Mouse (Mus musculus): ENCODE results near the gene Dnmt3l. TPM values are rescaled to one million over a fixed set of nuclear protein-coding genes. Genes with fewer than 3 reads are reported as not detected.
"Not testable (repeated sequence)": the region's sequence is repeated elsewhere in the genome, so short reads cannot be mapped to it uniquely, and the experiment has no call there.

Dnmt3l gene
- polyA plus RNA-seq, 2 experiments, result 0.08 TPM; not detected in 1

DNA sequence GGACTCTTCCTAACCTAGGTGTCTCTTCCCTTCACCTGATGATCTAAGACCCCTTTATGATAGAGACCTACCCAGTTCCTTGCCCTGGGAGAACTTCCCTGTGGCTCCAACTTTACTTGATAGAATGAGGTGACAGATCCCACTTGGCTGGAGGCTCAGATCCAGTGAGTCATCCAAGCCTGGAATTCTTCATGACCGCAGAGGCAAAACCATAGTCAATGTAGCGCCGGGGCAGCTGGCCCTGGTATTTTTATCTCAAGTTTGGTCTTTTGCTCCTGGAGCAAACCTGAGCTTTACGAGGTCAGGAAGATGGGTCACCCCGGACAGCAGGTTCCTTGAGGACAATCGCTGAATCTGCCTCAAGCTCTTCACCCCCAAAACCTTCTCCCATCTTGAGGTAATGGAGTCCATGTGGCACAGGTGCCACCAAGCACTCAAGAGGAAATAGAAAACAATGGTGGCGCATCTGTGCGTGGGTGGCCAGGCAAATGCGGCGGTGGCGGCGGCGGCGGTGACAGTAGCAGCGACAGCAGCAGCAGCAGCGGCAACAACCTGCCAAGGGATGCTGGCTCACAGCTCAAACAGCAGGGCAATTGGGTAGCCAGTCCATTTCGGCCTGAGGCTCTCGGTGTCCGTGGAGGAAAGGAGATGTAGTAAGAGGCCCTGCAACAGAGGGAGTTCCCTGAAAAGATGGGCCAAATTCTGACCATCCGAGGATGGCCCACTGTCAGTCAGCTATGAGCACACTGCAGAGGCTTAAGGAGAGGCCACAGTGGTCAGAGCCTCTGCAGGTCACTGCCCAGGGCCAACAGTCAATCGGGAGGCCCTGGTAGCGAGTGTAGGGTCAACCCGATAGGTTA lies 50.3 kb downstream of the Dnmt3l start:
- Histone ChIP-seq H3K27me3 (ENCODE audit: control insufficient read depth, insufficient read depth, low read length) (no peaks in the 10 kb centered on the region), H3K4me2 (ENCODE audit: low read depth) (no peak overlapping the region), H3K4me3 (ENCODE audit: insufficient read depth in 1 of 2, low read depth in 2 of 2, low read length in 2 of 2) (no peak overlapping the region), H3K36me3 (replicated peaks; ENCODE audit: control insufficient read depth, insufficient read depth, low read depth) (no peaks in the 10 kb centered on the region), H3K9ac (replicated peaks) (no peak overlapping the region), H3K4me1 (replicated peaks; ENCODE audit: control insufficient read depth in 2 of 2, insufficient read depth in 2 of 2, low read length in 1 of 2) (no peaks in the 10 kb centered on the region), H3K27ac (no peak overlapping the region), H3K9me3 (ENCODE audit: control insufficient read depth, low read length) (no peaks in the 10 kb centered on the region)
- no peak for DNase-seq (ENCODE audit: low read depth in 3 of 3, low spot score in 3 of 3)
- ATAC-seq (ENCODE audit: insufficient read depth), result no peak
- TF ChIP-seq CTCF (IDR thresholded peaks at IDR 0.05; ENCODE audit: low read depth) (no peak), EP300 (IDR thresholded peaks at IDR 0.05; ENCODE audit: low read depth) (no peak)
- 65% methylated on average over 23 of the region's 23 CpGs for WGBS (ENCODE audit: insufficient replicate concordance)

DNA sequence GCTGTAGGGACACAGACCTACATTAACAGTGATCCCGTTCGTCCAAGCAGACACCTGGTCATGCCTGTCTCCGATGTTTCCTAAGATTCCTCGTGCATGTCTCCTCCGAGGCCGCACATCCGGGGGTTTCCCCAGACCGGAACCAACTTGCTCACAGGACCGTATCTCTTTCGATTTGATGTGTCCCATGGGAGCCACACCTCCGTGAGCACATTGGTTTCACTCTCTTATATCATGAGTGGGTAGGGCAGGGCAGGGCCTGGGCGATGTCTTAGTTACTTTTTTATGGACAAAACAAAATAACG lies 50.9 kb downstream of the Dnmt3l start:
- Histone ChIP-seq H3K27ac (no peak overlapping the region), H3K9ac (replicated peaks) (no peak overlapping the region), H3K4me1 (replicated peaks; ENCODE audit: control insufficient read depth in 2 of 2, insufficient read depth in 2 of 2, low read length in 1 of 2) (no peaks in the 10 kb centered on the region), H3K4me3 (ENCODE audit: insufficient read depth in 1 of 2, low read depth in 2 of 2, low read length in 2 of 2) (no peak overlapping the region), H3K4me2 (ENCODE audit: low read depth) (no peak overlapping the region), H3K36me3 (replicated peaks; ENCODE audit: control insufficient read depth, insufficient read depth, low read depth) (no peaks in the 10 kb centered on the region), H3K27me3 (ENCODE audit: control insufficient read depth, insufficient read depth, low read length) (no peaks in the 10 kb centered on the region), H3K9me3 (ENCODE audit: control insufficient read depth, low read length) (no peaks in the 10 kb centered on the region)
- 71% methylated on average over 13 of the region's 13 CpGs for WGBS (ENCODE audit: insufficient replicate concordance)
- no peak for DNase-seq (ENCODE audit: low read depth in 3 of 3, low spot score in 3 of 3)
- ATAC-seq (ENCODE audit: insufficient read depth), result no peak
- TF ChIP-seq EP300 (IDR thresholded peaks at IDR 0.05; ENCODE audit: low read depth), result no peak
- no peak for TF ChIP-seq CTCF (IDR thresholded peaks at IDR 0.05; ENCODE audit: low read depth)

DNA sequence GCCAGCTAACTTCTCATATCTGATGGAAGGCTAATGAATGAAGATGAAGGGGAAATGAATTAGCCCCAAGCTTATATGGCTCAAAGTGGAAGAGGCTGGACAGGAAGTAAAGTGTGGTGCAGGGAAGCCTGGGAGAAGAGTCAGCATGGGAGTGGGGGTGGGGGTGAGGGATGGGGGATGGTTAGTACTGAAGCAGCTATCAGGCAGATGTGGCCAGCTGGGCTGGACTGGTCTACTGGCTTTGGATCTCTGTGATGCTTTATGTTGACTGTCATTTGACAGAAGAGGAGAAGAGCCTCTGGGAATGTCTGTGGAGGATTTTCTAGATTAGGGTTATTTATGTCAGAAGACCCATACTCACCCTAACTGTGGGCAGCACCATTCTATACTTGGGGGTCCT lies 53.5 kb downstream of the Dnmt3l start:
- H3K4me3 ChIP-seq (ENCODE audit: insufficient read depth in 1 of 2, low read depth in 2 of 2, low read length in 2 of 2), result no peak overlapping the region
- H3K27me3 ChIP-seq (ENCODE audit: control insufficient read depth, insufficient read depth, low read length), result no peaks in the 10 kb centered on the region
- no peak overlapping the region for H3K9ac ChIP-seq (replicated peaks)
- H3K4me2 ChIP-seq (ENCODE audit: low read depth), result no peak overlapping the region
- DNase-seq (ENCODE audit: low read depth in 3 of 3, low spot score in 3 of 3) (no peak), ATAC-seq (ENCODE audit: insufficient read depth) (no peak)
- H3K36me3 ChIP-seq (replicated peaks; ENCODE audit: control insufficient read depth, insufficient read depth, low read depth), result no peaks in the 10 kb centered on the region
- H3K9me3 ChIP-seq (ENCODE audit: control insufficient read depth, low read length), result no peaks in the 10 kb centered on the region
- no peak overlapping the region for H3K27ac ChIP-seq
- TF ChIP-seq EP300 (IDR thresholded peaks at IDR 0.05; ENCODE audit: low read depth) (no peak), CTCF (IDR thresholded peaks at IDR 0.05; ENCODE audit: low read depth) (no peak)
- H3K4me1 ChIP-seq (replicated peaks; ENCODE audit: control insufficient read depth in 2 of 2, insufficient read depth in 2 of 2, low read length in 1 of 2), result no peaks in the 10 kb centered on the region

DNA sequence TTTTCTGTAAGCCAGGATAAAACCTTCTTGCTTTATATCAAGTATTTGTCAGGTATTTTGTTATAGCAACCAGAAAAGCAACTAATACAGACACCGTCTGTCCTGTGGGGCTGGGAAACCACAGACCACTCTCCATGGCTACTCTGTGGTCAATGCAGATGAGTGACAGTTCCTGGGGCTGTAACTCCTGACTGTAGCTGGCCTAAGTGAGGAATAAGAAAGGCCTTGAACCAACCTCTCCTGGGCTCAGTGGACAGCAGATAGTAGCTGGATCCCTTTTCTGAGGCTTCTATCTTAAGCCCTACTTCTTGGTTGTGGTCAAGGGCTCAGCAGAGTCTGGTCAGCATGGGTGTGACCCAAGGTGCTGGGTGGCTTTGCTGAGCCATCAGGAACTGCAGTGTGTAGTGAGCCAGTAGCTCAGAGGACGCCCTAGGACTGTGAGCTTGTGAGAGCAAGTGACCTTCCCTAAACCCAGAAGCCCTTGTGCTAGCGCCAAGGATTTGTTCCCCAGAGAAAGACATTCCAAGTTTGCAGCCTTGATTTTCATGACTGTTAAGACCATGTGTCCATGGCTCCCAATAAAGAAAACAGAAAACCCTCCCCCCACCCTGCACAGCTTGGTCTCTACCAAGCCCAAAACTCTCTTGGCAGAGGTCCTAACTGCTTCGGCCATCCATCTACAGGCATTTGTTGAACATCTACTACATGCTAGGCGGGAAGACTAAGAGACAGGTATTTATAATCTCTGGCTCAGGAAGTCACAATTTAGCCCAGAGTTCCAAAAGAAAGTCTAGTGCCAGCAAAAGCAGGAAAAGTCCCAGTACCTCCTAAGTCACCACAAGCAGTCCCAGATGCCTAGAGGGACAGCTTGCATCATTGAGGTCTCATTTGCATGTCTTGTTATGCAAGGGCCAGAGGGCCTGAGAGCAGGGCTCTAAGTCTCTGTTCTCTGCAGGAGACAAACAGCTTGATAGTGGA lies 54.5 kb downstream of the Dnmt3l start:
- DNase-seq (ENCODE audit: low read depth in 3 of 3, low spot score in 3 of 3), result no peak
- no peak overlapping the region for H3K9ac ChIP-seq (replicated peaks)
- H3K27me3 ChIP-seq (ENCODE audit: control insufficient read depth, insufficient read depth, low read length), result no peaks in the 10 kb centered on the region
- TF ChIP-seq EP300 (IDR thresholded peaks at IDR 0.05; ENCODE audit: low read depth) (no peak), CTCF (IDR thresholded peaks at IDR 0.05; ENCODE audit: low read depth) (no peak)
- no peaks in the 10 kb centered on the region for H3K4me1 ChIP-seq (replicated peaks; ENCODE audit: control insufficient read depth in 2 of 2, insufficient read depth in 2 of 2, low read length in 1 of 2)
- H3K36me3 ChIP-seq (replicated peaks; ENCODE audit: control insufficient read depth, insufficient read depth, low read depth), result no peaks in the 10 kb centered on the region
- no peak for ATAC-seq (ENCODE audit: insufficient read depth)
- WGBS (ENCODE audit: insufficient replicate concordance), result 57% methylated on average over 5 of the region's 5 CpGs
- H3K27ac ChIP-seq, result no peak overlapping the region
- no peaks in the 10 kb centered on the region for H3K9me3 ChIP-seq (ENCODE audit: control insufficient read depth, low read length)
- H3K4me2 ChIP-seq (ENCODE audit: low read depth), result no peak overlapping the region
- H3K4me3 ChIP-seq (ENCODE audit: insufficient read depth in 1 of 2, low read depth in 2 of 2, low read length in 2 of 2), result no peak overlapping the region

DNA sequence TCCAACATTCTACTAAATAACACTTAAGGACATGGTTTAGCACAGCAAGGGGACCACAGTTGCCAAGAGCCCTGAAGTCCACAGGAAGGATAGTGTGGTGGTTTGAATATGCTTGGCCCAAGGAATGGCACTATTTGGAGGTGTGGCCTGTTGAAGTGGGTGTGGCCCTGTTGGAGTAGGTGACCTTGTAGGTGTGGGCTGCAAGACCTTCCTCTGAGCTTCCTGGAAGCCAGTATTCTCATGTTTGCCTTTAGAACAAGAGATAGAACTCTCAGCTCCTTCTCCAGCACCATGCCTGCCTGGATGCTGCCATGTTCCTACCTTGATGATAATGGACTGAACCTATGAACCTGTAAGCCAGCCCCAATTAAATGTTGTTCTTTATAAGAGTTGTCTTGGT lies 58.1 kb downstream of the Dnmt3l start:
- ATAC-seq (ENCODE audit: insufficient read depth); H3K4me3 ChIP-seq (ENCODE audit: insufficient read depth in 1 of 2, low read depth in 2 of 2, low read length in 2 of 2); H3K9me3 ChIP-seq (ENCODE audit: control insufficient read depth, low read length); H3K4me1 ChIP-seq (replicated peaks; ENCODE audit: control insufficient read depth in 2 of 2, insufficient read depth in 2 of 2, low read length in 1 of 2); H3K27me3 ChIP-seq (ENCODE audit: control insufficient read depth, insufficient read depth, low read length); H3K27ac ChIP-seq; H3K36me3 ChIP-seq (replicated peaks; ENCODE audit: control insufficient read depth, insufficient read depth, low read depth); H3K4me2 ChIP-seq (ENCODE audit: low read depth); H3K9ac ChIP-seq (replicated peaks); DNase-seq (ENCODE audit: low read depth in 3 of 3, low spot score in 3 of 3): not testable (repeated sequence)
